Mouse (Mus musculus): ENCODE measurements at regions not wholly inside any gene's neighbourhood (a gene's known extent, or its start where the extent isn't known, plus 50 kb on each side); places are given as distances from the start of the nearest gene placed in this dataset.
A peak's percentile ranks its signal among the peaks of the same experiment; 100 is the strongest.

- no peak for DNase-seq (ENCODE audit: low spot score)
Observed at GRCm38 (mm10) chr9:26060834-26061233, 579.5 kb downstream of the Eepd1 start.

GRCm38 (mm10) chr9:26077057-26077456, 595.7 kb downstream of the Eepd1 start:
- no peak for DNase-seq (ENCODE audit: low spot score)

- DNase-seq (ENCODE audit: low spot score), result no peak
Observed at GRCm38 (mm10) chr9:26086524-26086923, 605.2 kb downstream of the Eepd1 start.

GRCm38 (mm10) chr9:26092061-26092687, 610.8 kb downstream of the Eepd1 start:
- no peak for DNase-seq (ENCODE audit: low spot score)

- DNase-seq (ENCODE audit: low spot score), result no peak
Observed at GRCm38 (mm10) chr9:26104136-26104535, 622.8 kb downstream of the Eepd1 start.

GRCm38 (mm10) chr9:26121986-26122385, 611.5 kb upstream of the B3gat1 start:
- peak; percentile 2 for DNase-seq (ENCODE audit: low spot score)

GRCm38 (mm10) chr9:26134587-26134986, 598.9 kb upstream of the B3gat1 start:
- DNase-seq (ENCODE audit: low spot score), result no peak
